Mouse (Mus musculus) adipocyte (in vitro differentiated cells): ENCODE data around the gene Map4k4.

Source experiments
- DNase-seq: peaks from one replicate; pipeline ENCODE4 v3.0.0-alpha.2; 2016; ENCODE audit warnings: low spot score

Map4k4 gene

GRCm38 (mm10) chr1:39900181-39901005 is at the start of gene Map4k4:
TSS of gene Map4k4 (plus strand) at chr1:39900913.
- DNase-seq, result peak; percentile 76

- DNase-seq, result no peak
These were observed 44.8 kb upstream of the Map4k4 start for GRCm38 (mm10) chr1:39855949-39856348.

GRCm38 (mm10) chr1:39856795-39857447 is 43.8 kb upstream of the Map4k4 start:
- DNase-seq, result no peak

GRCm38 (mm10) chr1:39857448-39857820 is 43.3 kb upstream of the Map4k4 start:
- no peak for DNase-seq

- no peak for DNase-seq
These were observed 41.5 kb upstream of the Map4k4 start for GRCm38 (mm10) chr1:39859213-39859612.

- no peak for DNase-seq
These were observed 34.2 kb upstream of the Map4k4 start for GRCm38 (mm10) chr1:39866367-39867141.

GRCm38 (mm10) chr1:39867142-39867525 is 33.6 kb upstream of the Map4k4 start:
- DNase-seq, result no peak

GRCm38 (mm10) chr1:39867966-39868593 is 32.6 kb upstream of the Map4k4 start:
- DNase-seq, result peak; percentile 69

- peak; percentile 50 for DNase-seq
These were observed 31.7 kb upstream of the Map4k4 start for GRCm38 (mm10) chr1:39868825-39869571.

GRCm38 (mm10) chr1:39869721-39870201 is 31.0 kb upstream of the Map4k4 start:
- DNase-seq, result peak; percentile 59

- peak; percentile 85 for DNase-seq
These were observed 22.7 kb upstream of the Map4k4 start for GRCm38 (mm10) chr1:39877981-39878380.

- no peak for DNase-seq
These were observed 18.2 kb upstream of the Map4k4 start for GRCm38 (mm10) chr1:39882505-39882904.

- DNase-seq, result no peak
These were observed 15.8 kb upstream of the Map4k4 start for GRCm38 (mm10) chr1:39884803-39885515.

- DNase-seq, result no peak
These were observed 12.7 kb upstream of the Map4k4 start for GRCm38 (mm10) chr1:39887997-39888396.

GRCm38 (mm10) chr1:39889429-39889828 is 11.3 kb upstream of the Map4k4 start:
- no peak for DNase-seq

- no peak for DNase-seq
These were observed 10.7 kb upstream of the Map4k4 start for GRCm38 (mm10) chr1:39889973-39890372.

GRCm38 (mm10) chr1:39893153-39893880 is 7.4 kb upstream of the Map4k4 start:
- no peak for DNase-seq

GRCm38 (mm10) chr1:39895097-39895496 is 5.6 kb upstream of the Map4k4 start:
- DNase-seq, result peak; percentile 37

GRCm38 (mm10) chr1:39895506-39895905 is 5.2 kb upstream of the Map4k4 start:
- DNase-seq, result no peak

GRCm38 (mm10) chr1:39896581-39896980 is 4.1 kb upstream of the Map4k4 start:
- peak; percentile 68 for DNase-seq
